Mouse (Mus musculus): Measurements from ENCODE around the gene Znhit2.
"Not testable (repeated sequence)": the region's sequence is repeated elsewhere in the genome, so short reads cannot be mapped to it uniquely, and the experiment has no call there.

The Znhit2 gene

GRCm38 (mm10) chr19:6061021-6061533, at the start of gene Znhit2:
Znhit2 (plus strand) TSS chr19:6061192.
- DNase-seq: peak; percentile 93

- DNase-seq: no peak
These were observed 47.3 kb upstream of the Znhit2 start for GRCm38 (mm10) chr19:6013691-6014090.

GRCm38 (mm10) chr19:6014991-6015510, 45.9 kb upstream of the Znhit2 start:
- DNase-seq: peak; percentile 94

- DNase-seq: peak; percentile 82
These were observed 45.3 kb upstream of the Znhit2 start, which contains the start of gene Capn1 for GRCm38 (mm10) chr19:6015511-6016315. Capn1 (minus strand) TSS chr19:6015897.

- no peak for DNase-seq
These were observed 44.5 kb upstream of the Znhit2 start for GRCm38 (mm10) chr19:6016532-6016931.

- DNase-seq: peak; percentile 94
These were observed 42.6 kb upstream of the Znhit2 start for GRCm38 (mm10) chr19:6018142-6019089.

GRCm38 (mm10) chr19:6020276-6020675, 40.7 kb upstream of the Znhit2 start:
- no peak for DNase-seq

GRCm38 (mm10) chr19:6023059-6023458, 37.9 kb upstream of the Znhit2 start:
- DNase-seq: no peak

GRCm38 (mm10) chr19:6023930-6024329, 37.1 kb upstream of the Znhit2 start:
- DNase-seq: no peak

- DNase-seq: no peak
These were observed 32.0 kb upstream of the Znhit2 start for GRCm38 (mm10) chr19:6028991-6029390.

- no peak for DNase-seq
These were observed 31.6 kb upstream of the Znhit2 start for GRCm38 (mm10) chr19:6029426-6029825.

- no peak for DNase-seq
These were observed 30.3 kb upstream of the Znhit2 start for GRCm38 (mm10) chr19:6030520-6031280.

- DNase-seq: no peak
These were observed 24.9 kb upstream of the Znhit2 start for GRCm38 (mm10) chr19:6035966-6036585.

- no peak for DNase-seq
These were observed 23.3 kb upstream of the Znhit2 start for GRCm38 (mm10) chr19:6037695-6038094.

- no peak for DNase-seq
These were observed 22.7 kb upstream of the Znhit2 start for GRCm38 (mm10) chr19:6038326-6038725.

- no peak for DNase-seq
These were observed 21.0 kb upstream of the Znhit2 start for GRCm38 (mm10) chr19:6040002-6040401.

- DNase-seq: no peak
These were observed 18.7 kb upstream of the Znhit2 start for GRCm38 (mm10) chr19:6042293-6042692.

GRCm38 (mm10) chr19:6044102-6044501, 16.9 kb upstream of the Znhit2 start:
- not testable (repeated sequence) for DNase-seq

- DNase-seq: no peak
These were observed 15.4 kb upstream of the Znhit2 start for GRCm38 (mm10) chr19:6045366-6046293.

- peak; percentile 91 for DNase-seq
These were observed 14.5 kb upstream of the Znhit2 start, which contains the start of gene Syvn1 for GRCm38 (mm10) chr19:6046294-6047153. Syvn1 (plus strand) TSS chr19:6046576.
